Mouse (Mus musculus) liver, adult 2 months (tissue): ENCODE results near the gene Ift57.

ENCODE experiments used
- CTCF ChIP-seq: fragments of 200-500 bp; IDR thresholded peaks from 2 replicates; pipeline ENCODE4 v1.5.1; 2011; ENCODE audit warnings: low read depth, low read length, control low read depth
- POLR2A ChIP-seq: fragments of 200-500 bp; IDR thresholded peaks from 2 replicates; pipeline ENCODE4 v1.6.1; 2011; ENCODE audit warnings: low read length, control low read depth; ENCODE audit not compliant: insufficient read depth; ENCODE audit errors: extremely low read depth

- TF ChIP-seq CTCF: no peak
- TF ChIP-seq POLR2A: no peak
Observed at GRCm38 (mm10) chr16:49814419-49814818, 115.4 kb downstream of the Ift57 start.
